Mouse (Mus musculus): ENCODE measurements around the gene Ampd2. TPM values are rescaled to one million over a fixed set of nuclear protein-coding genes. Genes with fewer than 3 reads are reported as not detected.

Gene Ampd2
- polyA plus RNA-seq, 1 experiment from 2014 or later: 42.2 TPM

GRCm38 (mm10) chr3:108048306-108048705 is 38.1 kb downstream of the Ampd2 start:
- ATAC-seq (replicated peaks; ENCODE audit: low FRiP score, low TSS enrichment, low read depth) (no peak), DNase-seq (ENCODE audit: low spot score) (no peak)
- Histone ChIP-seq H3K4me3 (ENCODE audit: low read depth, low read length) (no peak overlapping the region), H3K27ac (ENCODE audit: low read depth) (no peak overlapping the region), H3K9ac (ENCODE audit: low read length) (no peak overlapping the region), H3K4me2 (ENCODE audit: low read length) (no peak overlapping the region), H3K27me3 (replicated peaks; ENCODE audit: control insufficient read depth, insufficient read depth, low read length) (no peaks in the 10 kb centered on the region), H3K4me1 (replicated peaks; ENCODE audit: control insufficient read depth, insufficient read depth, low read length) (peaks cover 10% of the 10 kb centered on the region), H3K36me3 (ENCODE audit: control insufficient read depth, insufficient read depth, low read length) (no peaks in the 10 kb centered on the region), H3K9me3 (ENCODE audit: control insufficient read depth, low read length) (no peaks in the 10 kb centered on the region)
- WGBS: 42% methylated on average over 3 of the region's 3 CpGs

- H3K4me1 ChIP-seq (replicated peaks; ENCODE audit: control insufficient read depth, insufficient read depth, low read length): peaks cover 10% of the 10 kb centered on the region
- H3K9me3 ChIP-seq (ENCODE audit: control insufficient read depth, low read length): no peaks in the 10 kb centered on the region
- H3K4me2 ChIP-seq (ENCODE audit: low read length): no peak overlapping the region
- WGBS: 81% methylated on average over 2 of the region's 2 CpGs
- no peak overlapping the region for H3K27ac ChIP-seq (ENCODE audit: low read depth)
- ATAC-seq (replicated peaks; ENCODE audit: low FRiP score, low TSS enrichment, low read depth): no peak
- no peak overlapping the region for H3K4me3 ChIP-seq (ENCODE audit: low read depth, low read length)
- no peak overlapping the region for H3K9ac ChIP-seq (ENCODE audit: low read length)
- no peaks in the 10 kb centered on the region for H3K36me3 ChIP-seq (ENCODE audit: control insufficient read depth, insufficient read depth, low read length)
- no peaks in the 10 kb centered on the region for H3K27me3 ChIP-seq (replicated peaks; ENCODE audit: control insufficient read depth, insufficient read depth, low read length)
- no peak for DNase-seq (ENCODE audit: low spot score)
Measured at GRCm38 (mm10) chr3:108046944-108047655, 39.4 kb downstream of the Ampd2 start.

DNA sequence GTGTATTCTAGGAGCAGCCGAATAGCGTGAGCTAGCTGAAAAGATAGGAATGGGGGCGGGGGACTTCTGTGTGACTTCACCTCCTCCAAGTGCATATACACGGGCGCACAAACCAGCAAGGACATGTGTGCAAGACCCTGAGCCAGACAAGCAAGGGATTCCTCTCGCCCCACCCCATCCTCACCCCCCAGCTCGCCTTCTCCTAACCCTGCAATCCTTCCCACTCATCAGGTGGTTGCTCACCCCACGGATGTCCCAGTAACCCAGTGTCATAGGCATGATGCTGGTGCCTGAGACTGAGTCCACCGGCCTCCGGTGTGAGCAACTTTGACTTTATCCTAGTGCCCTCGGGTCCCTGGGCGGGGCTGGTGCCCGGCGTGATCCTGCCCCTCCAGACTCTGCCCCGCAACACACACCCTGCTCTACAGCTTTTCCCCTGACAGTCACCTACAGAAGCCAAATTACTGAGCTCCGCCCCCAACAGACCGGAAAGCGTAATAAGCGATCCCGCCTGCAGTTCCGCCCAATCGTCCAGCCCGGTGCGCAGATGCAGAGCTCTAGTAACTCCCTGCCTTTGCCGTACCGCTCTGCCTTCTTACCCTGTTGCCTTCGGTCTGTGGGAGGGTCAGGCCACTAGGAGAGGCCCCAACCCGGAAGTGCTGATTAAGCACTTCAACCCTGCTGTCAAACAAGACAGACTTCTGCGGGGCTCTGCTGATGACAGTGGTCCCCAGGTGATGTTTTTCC is 41.9 kb downstream of the Ampd2 start, which contains the start of gene Gstm4:
Gene Gstm4, minus strand, starts transcription at position 501 of the 747 bp plus-strand sequence.
- Histone ChIP-seq H3K27me3 (replicated peaks; ENCODE audit: control insufficient read depth, insufficient read depth, low read length) (no peaks in the 10 kb centered on the region), H3K9ac (ENCODE audit: low read length) (peak within 1 kb of the TSS; percentile 51), H3K4me1 (replicated peaks; ENCODE audit: control insufficient read depth, insufficient read depth, low read length) (peaks cover 10% of the 10 kb centered on the region), H3K4me2 (ENCODE audit: low read length) (peak within 1 kb of the TSS; percentile 86), H3K4me3 (ENCODE audit: low read depth, low read length) (peak within 1 kb of the TSS; percentile 53), H3K27ac (ENCODE audit: low read depth) (peak within 1 kb of the TSS; percentile 48; the same call in 1 of the 2 replicates), H3K36me3 (ENCODE audit: control insufficient read depth, insufficient read depth, low read length) (no peaks in the 10 kb centered on the region), H3K9me3 (ENCODE audit: control insufficient read depth, low read length) (no peaks in the 10 kb centered on the region)
- peak; percentile 85 for DNase-seq (ENCODE audit: low spot score)
- 4% methylated on average over 29 of the region's 29 CpGs for WGBS
- peak; percentile 91 for ATAC-seq (replicated peaks; ENCODE audit: low FRiP score, low TSS enrichment, low read depth)

- DNase-seq (ENCODE audit: low spot score) (no peak), ATAC-seq (replicated peaks; ENCODE audit: low FRiP score, low TSS enrichment, low read depth) (no peak)
- no peak overlapping the region for H3K9ac ChIP-seq (ENCODE audit: low read length)
- H3K4me1 ChIP-seq (replicated peaks; ENCODE audit: control insufficient read depth, insufficient read depth, low read length): no peaks in the 10 kb centered on the region
- H3K27ac ChIP-seq (ENCODE audit: low read depth): no peak overlapping the region
- no peak overlapping the region for H3K4me3 ChIP-seq (ENCODE audit: low read depth, low read length)
- H3K36me3 ChIP-seq (ENCODE audit: control insufficient read depth, insufficient read depth, low read length): no peaks in the 10 kb centered on the region
- H3K27me3 ChIP-seq (replicated peaks; ENCODE audit: control insufficient read depth, insufficient read depth, low read length): no peaks in the 10 kb centered on the region
- 51% methylated on average over 5 of the region's 5 CpGs for WGBS
- H3K4me2 ChIP-seq (ENCODE audit: low read length): no peak overlapping the region
- no peaks in the 10 kb centered on the region for H3K9me3 ChIP-seq (ENCODE audit: control insufficient read depth, low read length)
Measured at GRCm38 (mm10) chr3:108033156-108033555, 53.3 kb downstream of the Ampd2 start.

DNA sequence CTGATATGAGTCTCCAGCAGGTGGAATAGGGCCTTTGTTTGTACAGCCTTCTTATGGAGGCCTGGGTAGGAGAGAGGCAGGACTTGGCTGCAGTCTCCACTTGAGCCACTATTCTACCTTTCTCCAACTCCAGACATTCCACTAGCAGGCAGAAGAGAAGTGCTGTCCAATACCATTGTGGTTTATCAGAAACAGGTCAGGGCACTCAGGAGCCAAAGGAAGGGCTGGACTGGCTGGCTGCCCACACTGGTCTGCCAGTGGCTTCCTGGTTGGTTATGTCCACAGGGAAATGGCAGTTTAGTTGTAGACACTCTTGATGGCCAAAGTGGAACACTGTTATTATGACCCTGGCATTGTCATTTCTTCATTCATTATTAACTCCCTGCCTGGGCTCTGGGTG is 54.3 kb downstream of the Ampd2 start:
- DNase-seq (ENCODE audit: low spot score) (no peak), ATAC-seq (replicated peaks; ENCODE audit: low FRiP score, low TSS enrichment, low read depth) (no peak)
- no peaks in the 10 kb centered on the region for H3K36me3 ChIP-seq (ENCODE audit: control insufficient read depth, insufficient read depth, low read length)

DNA sequence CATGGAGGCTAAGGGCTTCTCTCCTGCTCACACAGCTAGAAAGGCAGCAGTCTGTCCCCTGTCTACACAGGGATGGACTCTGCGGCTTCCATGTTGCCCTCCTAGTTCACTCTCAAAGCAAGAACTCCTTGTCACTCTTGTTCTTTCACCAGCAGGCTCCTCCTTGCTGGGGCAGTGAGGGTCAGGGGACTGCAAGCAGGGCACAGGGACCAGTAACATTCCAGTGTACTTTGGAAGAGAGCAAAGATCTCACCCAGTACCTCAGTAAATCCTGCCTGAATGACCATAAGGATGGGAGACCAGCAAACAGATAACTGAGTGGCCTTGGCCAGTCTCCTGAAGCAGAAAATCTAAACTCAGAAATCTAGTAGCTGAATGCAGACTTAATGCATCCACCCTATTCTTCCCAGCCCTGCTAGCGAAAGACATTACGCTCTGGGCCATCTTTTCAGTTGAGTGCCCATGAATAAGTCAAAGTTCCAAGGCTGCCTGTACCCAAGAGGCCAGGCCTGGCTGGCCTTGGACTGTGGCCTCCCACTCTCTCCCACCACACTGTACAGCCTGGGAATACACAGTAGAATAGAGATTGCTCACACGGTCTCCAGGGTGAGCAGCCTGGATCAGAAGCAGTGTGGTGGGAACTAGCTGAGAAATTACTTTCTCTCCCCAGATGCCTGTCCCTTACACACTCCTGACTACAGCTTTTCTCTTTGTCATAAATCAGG is 57.6 kb downstream of the Ampd2 start:
- Histone ChIP-seq H3K27ac (ENCODE audit: low read depth) (no peak overlapping the region), H3K4me2 (ENCODE audit: low read length) (no peak overlapping the region), H3K9ac (ENCODE audit: low read length) (no peak overlapping the region), H3K4me3 (ENCODE audit: low read depth, low read length) (no peak overlapping the region), H3K27me3 (replicated peaks; ENCODE audit: control insufficient read depth, insufficient read depth, low read length) (no peaks in the 10 kb centered on the region), H3K4me1 (replicated peaks; ENCODE audit: control insufficient read depth, insufficient read depth, low read length) (no peaks in the 10 kb centered on the region), H3K36me3 (ENCODE audit: control insufficient read depth, insufficient read depth, low read length) (no peaks in the 10 kb centered on the region), H3K9me3 (ENCODE audit: control insufficient read depth, low read length) (no peaks in the 10 kb centered on the region)
- ATAC-seq (replicated peaks; ENCODE audit: low FRiP score, low TSS enrichment, low read depth) (no peak), DNase-seq (ENCODE audit: low spot score) (no peak)
- 90% methylated on average over 4 of the region's 4 CpGs for WGBS

More for the DNA sequence above, 54.3 kb downstream of the Ampd2 start:
- Histone ChIP-seq H3K4me1 (replicated peaks; ENCODE audit: control insufficient read depth, insufficient read depth, low read length) (no peaks in the 10 kb centered on the region), H3K4me2 (ENCODE audit: low read length) (no peak overlapping the region), H3K27ac (ENCODE audit: low read depth) (no peak overlapping the region), H3K4me3 (ENCODE audit: low read depth, low read length) (no peak overlapping the region), H3K9me3 (ENCODE audit: control insufficient read depth, low read length) (no peaks in the 10 kb centered on the region), H3K27me3 (replicated peaks; ENCODE audit: control insufficient read depth, insufficient read depth, low read length) (no peaks in the 10 kb centered on the region), H3K9ac (ENCODE audit: low read length) (no peak overlapping the region)

GRCm38 (mm10) chr3:108026597-108026996 is 59.9 kb downstream of the Ampd2 start:
- DNase-seq (ENCODE audit: low spot score): no peak
- Histone ChIP-seq H3K4me3 (ENCODE audit: low read depth, low read length) (no peak overlapping the region), H3K36me3 (ENCODE audit: control insufficient read depth, insufficient read depth, low read length) (no peaks in the 10 kb centered on the region), H3K4me2 (ENCODE audit: low read length) (no peak overlapping the region), H3K9ac (ENCODE audit: low read length) (no peak overlapping the region), H3K9me3 (ENCODE audit: control insufficient read depth, low read length) (no peaks in the 10 kb centered on the region), H3K27ac (ENCODE audit: low read depth) (no peak overlapping the region), H3K4me1 (replicated peaks; ENCODE audit: control insufficient read depth, insufficient read depth, low read length) (no peaks in the 10 kb centered on the region), H3K27me3 (replicated peaks; ENCODE audit: control insufficient read depth, insufficient read depth, low read length) (no peaks in the 10 kb centered on the region)
- WGBS: 67% methylated on average over 1 of the region's 1 CpGs
- ATAC-seq (replicated peaks; ENCODE audit: low FRiP score, low TSS enrichment, low read depth): no peak

- Histone ChIP-seq H3K4me2 (ENCODE audit: low read length) (no peak overlapping the region), H3K4me3 (ENCODE audit: low read depth, low read length) (no peak overlapping the region), H3K4me1 (replicated peaks; ENCODE audit: control insufficient read depth, insufficient read depth, low read length) (no peaks in the 10 kb centered on the region), H3K36me3 (ENCODE audit: control insufficient read depth, insufficient read depth, low read length) (no peaks in the 10 kb centered on the region), H3K9me3 (ENCODE audit: control insufficient read depth, low read length) (no peaks in the 10 kb centered on the region), H3K27ac (ENCODE audit: low read depth) (no peak overlapping the region), H3K9ac (ENCODE audit: low read length) (no peak overlapping the region), H3K27me3 (replicated peaks; ENCODE audit: control insufficient read depth, insufficient read depth, low read length) (no peaks in the 10 kb centered on the region)
- peak; percentile 53; the same call in 1 of the 2 replicates for ATAC-seq (replicated peaks; ENCODE audit: low FRiP score, low TSS enrichment, low read depth)
- DNase-seq (ENCODE audit: low spot score): no peak
- 68% methylated on average over 5 of the region's 5 CpGs for WGBS
Measured at GRCm38 (mm10) chr3:108026049-108026448, 60.4 kb downstream of the Ampd2 start.

Measured in intestine, embryonic 14.5 days (tissue).